Mouse (Mus musculus) hindbrain, embryonic 11.5 days (tissue): ENCODE measurements around the gene Fnip2. TPM values are rescaled to one million over a fixed set of nuclear protein-coding genes. Genes with fewer than 3 reads are reported as not detected.

Experiments
- ATAC-seq: fragments of 200-750 bp; cut with Nextera tagmentation; 2 replicates; pipeline ENCODE4 v1.8.0; 2017; ENCODE audit warnings: mild to moderate bottlenecking, moderate TSS enrichment, moderate library complexity; ENCODE audit not compliant: low FRiP score
- DNase-seq: peaks from one replicate; pipeline ENCODE4 v3.0.0-alpha.2; 2015; ENCODE audit warnings: low spot score
- H3K27ac ChIP-seq: fragments of 300-500 bp; sonication (generic); 2 replicates; pipeline ENCODE4 v1.5.1; 2014; ENCODE audit warnings: mild to moderate bottlenecking, low read depth, low read length
- H3K27me3 ChIP-seq: fragments of 300-500 bp; sonication (generic); 2 replicates; pipeline ENCODE4 v1.6.1; 2014; ENCODE audit warnings: mild to moderate bottlenecking, low read length, moderate library complexity, mixed read lengths; ENCODE audit not compliant: control insufficient read depth, insufficient read depth
- H3K36me3 ChIP-seq: fragments of 300-500 bp; sonication (generic); 2 replicates; pipeline ENCODE4 v1.6.1; 2014; ENCODE audit warnings: mild to moderate bottlenecking, low read length, moderate library complexity, mixed read lengths; ENCODE audit not compliant: control insufficient read depth, insufficient read depth
- H3K4me1 ChIP-seq: fragments of 300-500 bp; sonication (generic); replicated peaks from 2 replicates; pipeline ENCODE4 v1.6.1; 2014; ENCODE audit warnings: low read length, mixed read lengths; ENCODE audit not compliant: control insufficient read depth, insufficient read depth
- H3K4me2 ChIP-seq: fragments of 300-500 bp; sonication (generic); replicated peaks from 2 replicates; pipeline ENCODE4 v1.6.1; 2014; ENCODE audit warnings: mild to moderate bottlenecking, low read depth, low read length
- H3K4me3 ChIP-seq: fragments of 300-500 bp; sonication (generic); 2 replicates; pipeline ENCODE4 v1.5.1; 2014; ENCODE audit warnings: low read depth, low read length
- H3K9ac ChIP-seq: fragments of 300-500 bp; sonication (generic); 2 replicates; pipeline ENCODE4 v1.6.1; 2014; ENCODE audit warnings: low read depth, low read length
- H3K9me3 ChIP-seq: fragments of 300-500 bp; sonication (generic); 2 replicates; pipeline ENCODE4 v1.6.1; 2016; ENCODE audit warnings: low read length; ENCODE audit not compliant: control insufficient read depth
- WGBS: fragments of 180-500 bp; shearing (Covaris S2); extraction: QIAGEN DNeasy Blood & Tissue Kit; methylation state at CpG from one replicate; pipeline ENCODE4 v1.1.7; 2014; 5-methylcytosine and 5-hydroxymethylcytosine counted together
- polyA plus RNA-seq: library from polyadenylated mRNA; unstranded; fragments of >200 nt; fragmentation: Nextera tagmentation; extraction: Ambion mirVana; gene quantifications from 2 replicates; pipeline ENCODE4 v1.2.1, GENCODE M21; 2014

Fnip2 gene
- polyA plus RNA-seq, 1 experiment from 2014 or later, result 7.9 TPM

DNA sequence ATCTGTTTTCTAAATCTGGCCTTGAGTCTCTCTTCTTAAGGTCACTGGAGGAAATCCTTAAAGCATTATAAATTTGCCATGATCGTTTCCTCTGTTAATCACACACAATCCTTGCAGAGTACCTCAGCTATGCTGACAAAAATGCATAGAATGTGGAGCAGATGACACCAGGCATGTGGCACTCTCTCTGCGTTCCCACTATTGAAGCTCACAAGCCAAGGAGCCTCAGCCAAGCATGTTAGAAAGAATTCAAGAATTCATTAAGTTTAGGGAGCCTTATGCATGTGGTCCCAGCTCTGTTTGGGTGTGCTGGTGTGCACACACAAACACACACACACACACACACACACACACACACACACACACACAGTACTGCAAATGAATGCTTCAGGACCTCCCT, 155.9 kb downstream of the Fnip2 start:
- ATAC-seq (no peak), DNase-seq (no peak)
- H3K36me3 ChIP-seq, result no peaks in the 10 kb centered on the region
- H3K4me1 ChIP-seq, result no peaks in the 10 kb centered on the region
- H3K27ac ChIP-seq, result no peak overlapping the region
- no peaks in the 10 kb centered on the region for H3K27me3 ChIP-seq
- 69% methylated on average over 2 of the region's 2 CpGs for WGBS
- H3K9ac ChIP-seq, result no peak overlapping the region
- no peak overlapping the region for H3K4me2 ChIP-seq
- no peaks in the 10 kb centered on the region for H3K9me3 ChIP-seq
- no peak overlapping the region for H3K4me3 ChIP-seq

DNA sequence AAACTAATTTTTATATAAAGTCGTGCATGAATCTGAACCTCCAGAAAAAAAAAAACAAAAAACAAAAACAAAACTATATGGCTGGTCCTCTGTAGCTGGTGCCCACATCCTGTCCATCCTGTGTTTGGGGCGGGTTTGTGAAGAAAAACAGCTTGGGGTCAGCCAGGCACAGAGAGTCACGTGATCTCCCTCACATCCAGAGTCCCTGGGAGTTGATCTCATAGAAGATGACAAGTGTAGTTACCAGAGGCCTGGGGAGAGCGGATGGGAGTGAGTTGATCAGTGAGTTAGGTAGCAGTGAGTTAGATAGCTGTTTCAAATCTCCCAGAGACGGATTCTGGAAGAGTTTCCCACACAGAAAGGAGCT, 157.0 kb downstream of the Fnip2 start:
- ATAC-seq (peak; percentile 61; the same call in 1 of the 2 replicates), DNase-seq (peak; percentile 34)
- H3K4me1 ChIP-seq, result no peaks in the 10 kb centered on the region
- H3K9ac ChIP-seq, result no peak overlapping the region
- H3K27ac ChIP-seq, result 0 out of 2 replicates have a peak overlapping the region, but pooled peaks have one; percentile 7
- WGBS, result 32% methylated on average over 5 of the region's 5 CpGs
- no peak overlapping the region for H3K4me2 ChIP-seq
- H3K27me3 ChIP-seq, result no peaks in the 10 kb centered on the region
- no peak overlapping the region for H3K4me3 ChIP-seq
- no peaks in the 10 kb centered on the region for H3K36me3 ChIP-seq
- H3K9me3 ChIP-seq, result no peaks in the 10 kb centered on the region

DNA sequence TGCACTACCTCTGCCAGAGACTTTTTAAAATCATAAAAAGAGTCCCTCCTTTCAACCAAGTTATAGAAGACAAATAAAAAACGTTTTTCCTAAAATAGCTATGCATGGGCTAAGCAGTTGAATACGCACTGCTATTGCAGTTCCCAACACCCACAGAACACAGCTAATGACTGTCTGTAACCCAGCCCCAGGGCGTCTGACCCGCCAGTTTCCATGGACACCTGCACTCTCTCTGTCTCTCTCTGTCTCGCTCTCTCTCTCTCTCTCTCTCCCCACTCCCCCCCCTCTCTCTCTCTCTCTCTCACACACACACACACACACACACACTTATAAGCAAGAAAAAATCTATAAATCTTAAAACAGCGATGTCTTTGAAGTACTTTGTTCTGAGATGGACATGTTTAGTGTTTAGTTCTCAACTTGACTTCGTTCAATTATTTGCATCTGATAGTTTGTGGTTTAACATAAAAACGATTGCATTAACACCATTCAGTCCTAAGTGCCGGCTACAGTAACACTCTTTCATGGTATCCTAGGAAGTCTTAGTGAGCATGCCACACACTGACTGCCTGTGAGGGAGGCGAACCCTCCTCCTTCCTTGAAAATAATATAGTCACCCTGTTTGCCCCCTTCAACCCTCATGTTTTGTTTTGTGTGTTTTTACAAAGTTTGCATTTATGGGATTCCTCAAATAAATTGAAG, 157.5 kb downstream of the Fnip2 start:
- WGBS, result 35% methylated on average over 10 of the region's 10 CpGs
- H3K27me3 ChIP-seq, result no peaks in the 10 kb centered on the region
- no peak overlapping the region for H3K9ac ChIP-seq
- no peak overlapping the region for H3K4me3 ChIP-seq
- peak overlapping the region; percentile 7; the same call in 1 of the 2 replicates for H3K27ac ChIP-seq
- H3K4me1 ChIP-seq, result no peaks in the 10 kb centered on the region
- H3K36me3 ChIP-seq, result no peaks in the 10 kb centered on the region
- H3K9me3 ChIP-seq, result no peaks in the 10 kb centered on the region
- ATAC-seq (peak; percentile 85), DNase-seq (peak; percentile 64)
- H3K4me2 ChIP-seq, result no peak overlapping the region

DNA sequence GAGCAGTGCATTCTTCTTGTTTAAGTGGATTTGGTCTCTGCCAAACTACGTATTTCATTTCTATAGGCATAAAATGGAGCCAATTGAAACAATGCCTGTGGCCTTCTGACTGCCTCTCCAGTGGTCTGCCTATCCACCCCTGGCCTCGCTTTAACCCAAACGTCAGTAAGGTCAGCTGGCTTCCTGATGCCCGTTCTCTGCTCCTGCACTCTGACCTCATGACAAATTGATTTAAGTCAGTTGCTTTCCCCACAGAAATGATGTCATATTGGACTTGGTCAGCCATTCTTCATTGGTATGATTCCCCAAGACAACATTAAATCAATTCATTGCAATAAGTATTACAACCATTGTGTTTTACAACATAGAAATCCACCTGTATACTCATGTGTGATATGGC, 159.1 kb downstream of the Fnip2 start:
- no peak overlapping the region for H3K9ac ChIP-seq
- H3K4me2 ChIP-seq, result no peak overlapping the region
- H3K36me3 ChIP-seq, result no peaks in the 10 kb centered on the region
- H3K27ac ChIP-seq, result no peak overlapping the region
- no peaks in the 10 kb centered on the region for H3K9me3 ChIP-seq
- ATAC-seq (no peak), DNase-seq (peak; percentile 38)
- H3K27me3 ChIP-seq, result no peaks in the 10 kb centered on the region
- WGBS, result 23% methylated on average over 4 of the region's 4 CpGs
- no peaks in the 10 kb centered on the region for H3K4me1 ChIP-seq
- H3K4me3 ChIP-seq, result no peak overlapping the region

Other genes with a start within 250 kb of the Fnip2 start
- not detected in 2 replicates for gene Gm17359, start 231.1 kb downstream of the Fnip2 start, polyA plus RNA-seq
- gene Ppid, start 23.5 kb upstream of the Fnip2 start, polyA plus RNA-seq, result 210 and 215 TPM in 2 replicates
- 23.7 and 26.1 TPM in 2 replicates for gene 4930579G24Rik, start 61.3 kb upstream of the Fnip2 start, polyA plus RNA-seq
- gene Etfdh, start 61.7 kb upstream of the Fnip2 start, polyA plus RNA-seq, result 50.3 and 54.5 TPM in 2 replicates
- gene Rxfp1, start 170.1 kb upstream of the Fnip2 start, polyA plus RNA-seq, result not detected in 2 replicates